Mouse (Mus musculus): ENCODE measurements around the gene Pdzrn3. TPM values are rescaled to one million over a fixed set of nuclear protein-coding genes. Genes with fewer than 3 reads are reported as not detected.

The Pdzrn3 gene
- polyA plus RNA-seq, 1 experiment: 40.4 TPM

GRCm38 (mm10) chr6:101251916-101252603, 125.6 kb downstream of the Pdzrn3 start:
- peak; percentile 50 for DNase-seq (ENCODE audit: low read depth)
- TF ChIP-seq POLR2A (IDR thresholded peaks at IDR 0.05; ENCODE audit: borderline replicate concordance, extremely low read depth, insufficient read depth, insufficient read length, poor library complexity, severe bottlenecking) (no peak), CTCF (IDR thresholded peaks at IDR 0.05; ENCODE audit: borderline replicate concordance, extremely low read depth, insufficient read depth, insufficient read length) (no peak)

DNA sequence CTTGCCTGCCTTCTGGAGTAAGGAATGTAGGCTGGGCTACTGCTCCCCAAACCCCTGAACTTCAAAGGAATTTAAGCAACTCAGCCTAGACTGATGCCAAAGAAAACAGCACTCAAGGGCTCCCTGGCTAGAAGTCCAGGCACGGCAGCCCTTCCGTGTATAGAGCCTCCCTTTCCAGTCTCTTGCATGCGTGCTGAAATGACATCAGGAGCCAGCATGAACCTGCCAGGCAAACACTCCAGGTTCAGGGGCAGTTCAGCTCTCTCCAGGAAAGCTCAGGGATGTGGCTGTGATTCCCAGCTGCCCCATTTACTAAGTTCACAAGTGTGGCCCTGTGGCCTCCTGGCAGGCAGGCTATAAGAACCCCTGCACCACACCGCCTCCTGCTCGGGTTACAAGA, 126.5 kb downstream of the Pdzrn3 start:
- no peak for TF ChIP-seq POLR2A (IDR thresholded peaks at IDR 0.05; ENCODE audit: borderline replicate concordance, extremely low read depth, insufficient read depth, insufficient read length, poor library complexity, severe bottlenecking)
- TF ChIP-seq CTCF (IDR thresholded peaks at IDR 0.05; ENCODE audit: borderline replicate concordance, extremely low read depth, insufficient read depth, insufficient read length): no peak
- peak; percentile 51 for DNase-seq (ENCODE audit: low read depth)

GRCm38 (mm10) chr6:101246137-101246536, 131.6 kb downstream of the Pdzrn3 start:
- DNase-seq (ENCODE audit: low read depth): no peak
- no peak for TF ChIP-seq CTCF (IDR thresholded peaks at IDR 0.05; ENCODE audit: borderline replicate concordance, extremely low read depth, insufficient read depth, insufficient read length)
- no peak for TF ChIP-seq POLR2A (IDR thresholded peaks at IDR 0.05; ENCODE audit: borderline replicate concordance, extremely low read depth, insufficient read depth, insufficient read length, poor library complexity, severe bottlenecking)

- no peak for DNase-seq (ENCODE audit: low read depth)
- TF ChIP-seq CTCF (IDR thresholded peaks at IDR 0.05; ENCODE audit: borderline replicate concordance, extremely low read depth, insufficient read depth, insufficient read length): no peak
- TF ChIP-seq POLR2A (IDR thresholded peaks at IDR 0.05; ENCODE audit: borderline replicate concordance, extremely low read depth, insufficient read depth, insufficient read length, poor library complexity, severe bottlenecking): no peak
Observed at GRCm38 (mm10) chr6:101244355-101244754, 133.3 kb downstream of the Pdzrn3 start.

- no peak for DNase-seq (ENCODE audit: low read depth)
- TF ChIP-seq POLR2A (IDR thresholded peaks at IDR 0.05; ENCODE audit: borderline replicate concordance, extremely low read depth, insufficient read depth, insufficient read length, poor library complexity, severe bottlenecking): no peak
Observed at GRCm38 (mm10) chr6:101243189-101243815, 134.4 kb downstream of the Pdzrn3 start.

DNA sequence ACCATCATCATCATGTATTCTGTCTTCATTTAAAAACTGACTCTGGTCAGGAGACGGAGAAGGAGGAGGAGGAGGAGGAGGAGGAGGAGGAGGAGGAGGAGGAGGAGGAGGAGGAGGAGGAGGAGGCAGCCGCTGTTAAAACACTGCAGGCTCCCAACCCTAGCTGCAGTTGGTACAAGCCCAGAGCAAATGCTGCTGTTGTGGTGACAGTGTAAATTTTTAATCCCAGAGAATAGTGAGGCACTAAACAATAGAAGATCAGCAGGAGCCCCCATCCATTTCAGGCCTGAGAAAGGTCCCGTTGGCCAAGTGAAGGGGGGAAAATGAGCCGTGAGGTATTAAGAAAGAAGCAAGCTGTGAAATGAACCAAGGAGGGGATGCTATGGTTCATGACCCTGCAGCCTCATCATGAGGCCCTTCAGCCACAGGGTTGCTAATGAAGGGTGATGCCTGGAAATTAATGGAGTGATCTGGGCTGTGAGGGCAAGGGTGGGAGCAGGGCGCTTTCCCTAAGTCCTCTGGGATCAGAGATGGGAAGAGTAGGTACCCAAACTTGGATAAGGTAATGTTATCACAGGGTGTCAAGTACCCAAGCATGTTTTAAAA, 141.0 kb downstream of the Pdzrn3 start:
- peak; percentile 42 for DNase-seq (ENCODE audit: low read depth)
- TF ChIP-seq CTCF (IDR thresholded peaks at IDR 0.05; ENCODE audit: borderline replicate concordance, extremely low read depth, insufficient read depth, insufficient read length): no peak
- no peak for TF ChIP-seq POLR2A (IDR thresholded peaks at IDR 0.05; ENCODE audit: borderline replicate concordance, extremely low read depth, insufficient read depth, insufficient read length, poor library complexity, severe bottlenecking)

DNA sequence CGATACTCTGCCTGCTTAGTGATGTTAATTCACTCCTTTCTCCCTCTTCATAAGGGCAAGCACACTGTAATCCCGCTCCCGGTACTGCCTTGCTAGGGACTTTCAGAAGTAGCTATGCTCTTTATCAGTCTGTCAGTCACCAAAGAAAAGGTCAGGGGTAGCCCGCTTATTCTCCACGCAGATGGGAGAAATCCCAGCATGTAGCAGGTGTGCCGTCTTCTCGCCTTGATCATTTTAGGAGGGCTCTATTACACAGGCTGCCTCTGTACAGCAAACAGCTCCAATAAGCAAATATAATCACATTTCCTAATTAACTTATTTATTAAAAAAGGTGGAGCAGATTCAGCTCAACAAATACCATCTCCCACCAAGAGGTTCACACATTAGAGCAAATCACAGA, 141.5 kb downstream of the Pdzrn3 start:
- TF ChIP-seq CTCF (IDR thresholded peaks at IDR 0.05; ENCODE audit: borderline replicate concordance, extremely low read depth, insufficient read depth, insufficient read length): no peak
- no peak for TF ChIP-seq POLR2A (IDR thresholded peaks at IDR 0.05; ENCODE audit: borderline replicate concordance, extremely low read depth, insufficient read depth, insufficient read length, poor library complexity, severe bottlenecking)
- peak; percentile 77 for DNase-seq (ENCODE audit: low read depth)

- TF ChIP-seq CTCF (IDR thresholded peaks at IDR 0.05; ENCODE audit: borderline replicate concordance, extremely low read depth, insufficient read depth, insufficient read length): no peak
- no peak for TF ChIP-seq POLR2A (IDR thresholded peaks at IDR 0.05; ENCODE audit: borderline replicate concordance, extremely low read depth, insufficient read depth, insufficient read length, poor library complexity, severe bottlenecking)
- peak; percentile 53 for DNase-seq (ENCODE audit: low read depth)
Observed at GRCm38 (mm10) chr6:101234349-101234748, 143.3 kb downstream of the Pdzrn3 start.

- peak; percentile 92 for DNase-seq (ENCODE audit: low read depth)
- TF ChIP-seq POLR2A (IDR thresholded peaks at IDR 0.05; ENCODE audit: borderline replicate concordance, extremely low read depth, insufficient read depth, insufficient read length, poor library complexity, severe bottlenecking) (no peak), CTCF (IDR thresholded peaks at IDR 0.05; ENCODE audit: borderline replicate concordance, extremely low read depth, insufficient read depth, insufficient read length) (no peak)
Observed at GRCm38 (mm10) chr6:101233680-101234079, 144.0 kb downstream of the Pdzrn3 start.

- DNase-seq (ENCODE audit: low read depth): peak; percentile 89
- TF ChIP-seq CTCF (IDR thresholded peaks at IDR 0.05; ENCODE audit: borderline replicate concordance, extremely low read depth, insufficient read depth, insufficient read length) (no peak), POLR2A (IDR thresholded peaks at IDR 0.05; ENCODE audit: borderline replicate concordance, extremely low read depth, insufficient read depth, insufficient read length, poor library complexity, severe bottlenecking) (no peak)
Observed at GRCm38 (mm10) chr6:101227294-101227855, 150.3 kb downstream of the Pdzrn3 start.

GRCm38 (mm10) chr6:101220307-101220706, 157.4 kb downstream of the Pdzrn3 start:
- peak; percentile 58 for DNase-seq (ENCODE audit: low read depth)
- no peak for TF ChIP-seq CTCF (IDR thresholded peaks at IDR 0.05; ENCODE audit: borderline replicate concordance, extremely low read depth, insufficient read depth, insufficient read length)
- no peak for TF ChIP-seq POLR2A (IDR thresholded peaks at IDR 0.05; ENCODE audit: borderline replicate concordance, extremely low read depth, insufficient read depth, insufficient read length, poor library complexity, severe bottlenecking)

Measured in brain, embryonic 14.5 days (tissue).